Mouse (Mus musculus): ENCODE measurements around the gene 1700008O03Rik.
A peak's percentile ranks its signal among the peaks of the same experiment; 100 is the strongest.

Gene 1700008O03Rik

DNA sequence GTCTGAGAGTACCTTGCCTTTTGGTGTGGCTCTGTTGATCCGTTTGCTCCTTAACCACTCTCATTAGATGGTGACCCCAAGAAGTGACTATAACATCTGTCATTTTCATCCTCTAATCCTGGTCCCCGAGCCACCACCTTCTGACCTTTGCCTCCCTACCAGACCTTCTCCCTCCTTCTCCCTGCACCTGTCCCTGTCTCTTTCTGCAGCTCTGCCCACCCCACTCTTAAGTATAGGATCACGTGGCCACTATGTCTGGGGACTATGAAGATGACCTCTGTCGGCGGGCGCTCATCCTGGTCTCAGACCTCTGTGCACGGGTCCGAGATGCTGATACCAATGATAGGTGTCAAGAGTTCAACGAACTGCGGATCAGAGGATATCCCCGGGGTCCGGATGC lies at the start of gene 1700008O03Rik:
Gene 1700008O03Rik, minus strand, starts transcription at position 101 of the 400 bp plus-strand sequence.
- no peak for DNase-seq (ENCODE audit: extremely low spot score, low spot score)

DNA sequence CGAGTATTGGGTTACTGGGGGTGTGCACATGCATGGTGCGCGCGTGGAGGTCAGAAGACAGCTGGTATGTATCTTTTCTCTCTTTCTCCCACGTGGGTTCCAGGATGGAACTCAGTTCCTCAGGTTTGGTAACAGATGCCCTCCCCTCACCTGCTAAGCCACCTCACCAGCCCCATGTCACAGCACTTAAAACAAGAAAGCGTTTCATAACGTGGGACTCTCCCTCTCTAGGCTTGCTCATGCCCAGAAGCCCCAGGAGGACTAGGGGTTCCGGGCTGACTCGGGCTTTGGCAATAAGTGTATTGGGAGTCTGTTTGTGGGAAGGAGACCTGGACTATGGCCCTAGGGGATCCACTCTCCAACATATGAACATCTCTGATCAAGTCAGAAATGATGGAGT lies 48.5 kb upstream of the 1700008O03Rik start:
- no peak for DNase-seq (ENCODE audit: extremely low spot score, low spot score)

DNA sequence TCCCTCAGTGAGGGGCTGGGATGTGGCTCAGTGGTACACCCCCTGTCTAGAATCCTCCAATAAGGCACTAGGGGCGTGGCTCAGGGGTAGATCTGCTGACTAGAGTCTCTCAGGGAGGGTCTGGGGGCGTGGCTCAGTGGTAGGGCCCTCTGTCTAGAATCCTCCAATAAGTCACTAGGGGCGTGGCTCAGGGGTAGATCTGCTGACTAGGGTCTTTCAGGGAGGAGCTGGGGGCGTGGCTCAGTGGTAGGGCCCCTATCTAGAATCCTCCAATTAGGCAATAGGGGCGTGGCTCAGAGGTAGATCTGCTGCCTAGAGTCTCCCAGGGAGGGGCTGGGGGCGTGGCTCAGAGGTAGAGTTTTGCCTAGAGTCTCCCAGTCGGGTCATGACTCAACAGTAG lies 47.8 kb upstream of the 1700008O03Rik start:
- DNase-seq (ENCODE audit: extremely low spot score, low spot score) = peak; percentile 55

DNA sequence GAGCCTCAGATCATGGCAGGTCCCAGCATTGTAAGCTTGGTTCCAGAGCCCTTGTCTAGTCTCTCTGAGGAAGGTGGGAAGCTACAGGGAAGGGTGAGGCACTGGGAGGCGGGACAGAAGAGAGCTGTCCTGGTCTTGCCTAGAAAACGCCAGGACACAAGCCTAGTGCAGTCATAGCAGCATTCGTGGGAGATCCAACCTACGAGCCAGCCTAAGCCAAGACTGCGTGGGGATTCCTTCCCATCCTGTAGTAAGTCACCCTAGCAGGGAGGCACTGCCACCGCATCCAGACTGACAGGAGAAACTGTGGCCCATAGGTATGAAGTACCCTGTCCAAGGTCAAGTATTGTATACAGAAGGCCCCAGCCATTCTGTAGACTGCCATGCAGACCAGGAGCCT lies 46.9 kb upstream of the 1700008O03Rik start:
- DNase-seq (ENCODE audit: extremely low spot score, low spot score) = no peak

DNA sequence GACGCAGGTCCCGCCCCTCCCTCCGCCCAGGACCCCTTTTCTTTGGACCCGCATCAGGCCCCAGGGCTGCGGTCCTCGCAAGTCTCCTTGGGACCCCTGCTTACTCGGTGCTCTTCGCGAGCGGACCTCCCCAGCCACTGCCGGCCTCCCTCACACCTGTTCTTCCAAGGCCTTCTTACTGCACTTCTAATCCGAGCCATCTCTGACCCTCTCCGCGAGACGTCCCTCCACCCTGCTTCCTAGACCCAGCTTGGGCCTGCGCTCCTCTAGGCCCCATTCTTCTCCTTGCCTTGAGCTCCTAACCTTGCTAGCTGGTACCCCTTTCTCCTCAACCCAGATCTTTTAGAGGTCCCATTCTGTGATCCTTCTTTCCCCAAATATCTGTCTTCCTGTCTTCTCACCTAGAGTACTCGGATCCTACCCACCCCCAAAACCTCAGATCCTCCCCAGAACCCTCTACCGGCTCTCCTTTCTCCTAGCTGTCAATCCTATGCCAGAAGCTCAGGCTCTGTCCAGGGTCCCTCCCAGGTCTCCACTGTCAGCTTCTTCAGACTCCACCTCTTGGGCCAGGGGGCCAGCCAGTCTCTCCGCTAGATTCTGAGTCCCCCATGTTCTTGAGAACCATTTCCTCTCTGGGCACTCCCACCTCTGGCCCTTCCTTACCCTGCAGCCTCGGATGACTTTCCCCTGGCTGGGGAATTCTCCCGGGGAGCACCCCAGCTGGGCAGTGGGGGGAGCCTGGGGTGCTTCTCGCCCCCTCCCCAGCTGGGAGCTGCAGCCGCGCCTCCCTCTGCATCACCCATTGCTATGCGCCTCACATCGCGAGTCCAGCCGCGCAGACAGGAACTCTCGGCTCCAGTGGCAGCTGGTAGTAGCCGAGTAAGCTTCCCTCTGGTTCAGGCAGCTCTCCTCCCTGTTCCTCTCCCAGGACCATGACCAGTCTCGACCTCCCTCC lies 44.2 kb upstream of the 1700008O03Rik start:
- DNase-seq (ENCODE audit: extremely low spot score, low spot score) = peak; percentile 41

DNA sequence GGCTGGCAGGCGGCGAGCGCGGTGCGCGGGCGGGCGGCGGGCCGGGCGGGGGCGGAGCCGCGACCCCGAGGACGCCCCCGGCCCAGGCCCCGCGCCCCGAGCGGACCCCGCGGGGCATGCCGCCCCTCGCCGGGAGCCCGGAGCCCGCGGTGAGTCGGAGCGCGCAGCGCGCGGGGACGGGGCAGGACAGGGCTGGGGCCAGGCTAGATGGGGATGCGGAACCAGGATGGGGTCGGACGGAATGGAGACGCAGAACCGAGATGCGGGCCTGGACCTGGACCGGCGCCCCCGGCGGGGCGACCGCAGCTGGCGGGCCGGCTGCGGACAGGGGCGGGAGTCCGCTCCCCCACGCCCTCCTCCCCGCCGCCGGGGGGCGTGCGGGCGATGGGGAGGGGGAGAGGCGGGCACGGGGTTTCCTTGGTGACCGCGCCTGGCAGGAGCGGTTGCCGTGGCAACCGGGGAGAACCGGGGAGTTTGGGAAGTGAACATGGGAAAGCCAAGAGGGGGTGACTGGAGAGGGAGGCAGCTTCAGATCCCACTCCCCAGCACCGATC lies 43.4 kb upstream of the 1700008O03Rik start, which contains the start of gene Lrrc4b:
Gene Lrrc4b, plus strand, starts transcription at position 51 of the 554 bp plus-strand sequence.
- DNase-seq (ENCODE audit: extremely low spot score, low spot score) = peak; percentile 81

DNA sequence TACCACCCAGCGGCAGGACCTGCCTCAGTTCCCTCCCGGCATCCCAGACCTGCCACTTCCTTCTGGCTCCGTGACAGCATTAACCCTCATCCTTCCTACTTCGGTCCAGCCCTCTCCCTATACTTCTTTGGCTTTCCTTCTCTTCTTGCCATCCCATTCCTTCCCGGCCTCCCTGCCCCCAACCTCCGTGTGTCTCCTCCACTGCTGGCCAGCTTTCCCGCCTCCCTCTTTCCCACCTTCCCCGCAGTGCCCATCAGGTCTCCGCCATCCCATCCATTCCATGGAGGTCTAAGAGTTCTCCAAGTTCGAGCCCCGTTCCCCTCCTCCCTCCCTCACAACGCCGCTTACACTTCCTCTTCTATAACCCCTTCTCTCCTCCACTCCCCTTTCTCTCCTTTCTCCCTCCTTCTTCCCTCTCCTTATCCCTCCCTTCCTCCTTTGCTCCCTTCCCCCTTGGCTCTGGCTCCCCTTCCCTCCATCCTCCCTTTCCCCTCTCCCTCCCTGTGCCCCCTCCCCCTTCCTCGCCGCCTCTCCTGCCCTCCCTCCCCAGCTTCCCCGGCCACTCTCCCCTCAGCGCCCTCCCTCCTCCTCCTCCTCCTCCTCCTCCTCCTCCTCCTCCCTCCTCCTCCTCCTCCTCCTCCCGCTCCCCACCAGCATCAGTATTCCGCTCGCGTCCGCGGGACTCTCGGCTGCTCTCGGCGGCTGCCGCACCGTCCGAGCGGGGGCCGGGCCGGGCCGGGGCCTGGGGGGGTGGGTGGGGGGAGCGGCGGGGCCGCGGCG lies 42.7 kb upstream of the 1700008O03Rik start:
- DNase-seq (ENCODE audit: extremely low spot score, low spot score) = peak; percentile 75

DNA sequence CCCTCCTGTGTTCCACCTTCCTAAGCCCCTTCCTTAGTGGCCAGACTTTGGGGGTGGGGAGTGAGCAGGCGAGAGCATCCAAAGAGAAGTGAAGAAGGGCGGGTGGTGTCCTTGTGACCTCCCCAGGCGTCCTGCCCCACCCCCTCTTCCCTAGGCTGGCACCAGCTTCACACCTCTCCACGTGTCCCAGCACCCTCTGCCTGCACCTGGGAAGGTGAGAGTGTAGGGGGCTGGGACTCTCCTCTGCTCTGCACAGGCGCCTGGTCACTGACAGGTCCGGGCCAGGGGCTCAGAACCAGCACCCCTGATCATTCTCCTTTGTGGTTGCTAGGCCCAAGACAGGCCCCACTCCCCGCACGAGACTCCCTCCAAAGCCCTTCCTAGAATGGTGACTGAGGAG lies 42.0 kb upstream of the 1700008O03Rik start:
- DNase-seq (ENCODE audit: extremely low spot score, low spot score) = no peak

DNA sequence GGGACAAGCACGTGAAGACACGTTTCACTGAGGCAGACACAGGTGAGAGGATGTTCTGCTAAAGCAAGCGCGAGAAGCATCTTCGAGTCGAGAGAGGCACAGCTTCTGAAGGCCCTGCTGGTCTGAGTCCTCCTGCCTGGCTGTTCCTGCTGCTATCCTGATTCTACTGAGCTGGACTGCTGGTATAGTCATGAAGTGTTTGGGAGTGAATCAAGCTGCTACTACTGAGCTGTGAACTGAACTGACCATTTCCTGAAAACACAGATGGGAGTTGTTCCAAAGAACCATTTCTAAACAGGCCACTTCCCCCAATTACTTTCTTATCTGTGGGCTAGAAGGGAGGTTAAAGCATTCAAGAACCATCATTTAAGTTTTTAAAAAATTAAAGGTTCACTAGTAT lies 27.7 kb upstream of the 1700008O03Rik start:
- DNase-seq (ENCODE audit: extremely low spot score, low spot score) = no peak

DNA sequence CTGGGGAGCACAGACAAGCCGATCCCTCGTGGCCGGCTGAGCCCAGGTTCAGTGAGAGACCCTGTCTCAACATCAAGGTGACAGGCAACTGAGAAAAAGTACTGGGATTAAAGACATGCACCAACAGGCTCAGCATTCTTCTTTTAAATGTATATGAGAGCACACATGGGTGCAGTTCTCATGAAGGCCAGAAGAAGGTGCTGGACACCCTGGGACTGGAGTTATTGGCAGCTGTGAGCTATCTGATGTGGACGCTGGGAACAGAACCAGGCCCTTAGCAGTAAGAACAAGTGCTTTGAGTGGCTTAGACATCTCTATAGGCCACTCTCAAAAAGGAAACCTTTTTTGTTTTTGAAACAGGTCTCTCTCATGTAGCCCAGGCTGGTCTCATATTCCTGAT lies 25.5 kb upstream of the 1700008O03Rik start:
- DNase-seq (ENCODE audit: extremely low spot score, low spot score) = no peak

DNA sequence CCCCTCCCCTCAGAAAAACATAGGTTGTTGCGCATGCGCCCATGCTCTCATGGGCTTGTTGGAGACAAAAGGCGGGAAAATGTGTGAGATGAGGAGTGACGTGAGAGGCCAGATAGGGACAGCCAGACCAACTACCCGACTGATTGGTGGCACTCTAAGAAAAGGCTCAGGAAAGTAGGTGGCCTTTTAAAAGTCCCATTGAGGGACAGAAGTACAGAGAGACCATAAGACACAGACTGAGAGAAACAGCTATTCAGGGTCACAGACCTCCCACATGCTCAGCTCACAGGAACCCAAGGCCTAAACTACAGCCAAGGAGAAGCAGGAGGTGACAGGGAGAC lies 20.4 kb upstream of the 1700008O03Rik start:
- no peak for DNase-seq (ENCODE audit: extremely low spot score, low spot score)

DNA sequence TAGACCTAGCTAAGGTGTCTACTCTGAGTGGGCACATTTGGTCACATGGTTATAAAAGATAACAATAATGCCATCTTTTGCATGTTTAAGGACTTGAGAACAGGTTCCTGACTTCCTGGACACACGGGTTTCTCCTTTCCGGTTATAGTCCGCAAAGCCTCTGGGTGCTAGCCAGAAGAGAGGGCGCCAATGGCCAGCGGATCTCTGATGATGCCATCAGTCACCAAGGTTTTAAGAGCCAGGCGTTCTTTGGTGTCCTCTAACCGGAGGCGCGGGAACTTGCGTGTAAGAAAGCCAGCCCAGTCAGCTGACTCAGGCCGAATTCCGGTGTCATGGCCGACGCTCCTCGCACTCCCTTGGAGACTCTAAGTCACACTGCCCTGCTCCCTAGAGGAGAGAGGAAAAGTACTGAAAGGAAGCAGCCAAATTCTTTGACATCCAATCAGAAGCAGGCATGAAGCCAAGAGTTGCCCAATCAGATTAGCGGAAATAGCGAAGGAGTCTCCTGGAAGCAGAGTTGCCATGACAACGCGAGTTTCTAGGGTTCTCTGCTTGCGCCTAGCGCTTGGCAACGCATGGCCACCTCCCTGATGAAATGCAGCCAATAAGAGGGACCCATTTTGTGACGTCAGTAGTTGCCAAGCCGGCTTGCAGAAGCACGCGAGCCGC lies 19.9 kb upstream of the 1700008O03Rik start:
- DNase-seq (ENCODE audit: extremely low spot score, low spot score) = peak; percentile 93

DNA sequence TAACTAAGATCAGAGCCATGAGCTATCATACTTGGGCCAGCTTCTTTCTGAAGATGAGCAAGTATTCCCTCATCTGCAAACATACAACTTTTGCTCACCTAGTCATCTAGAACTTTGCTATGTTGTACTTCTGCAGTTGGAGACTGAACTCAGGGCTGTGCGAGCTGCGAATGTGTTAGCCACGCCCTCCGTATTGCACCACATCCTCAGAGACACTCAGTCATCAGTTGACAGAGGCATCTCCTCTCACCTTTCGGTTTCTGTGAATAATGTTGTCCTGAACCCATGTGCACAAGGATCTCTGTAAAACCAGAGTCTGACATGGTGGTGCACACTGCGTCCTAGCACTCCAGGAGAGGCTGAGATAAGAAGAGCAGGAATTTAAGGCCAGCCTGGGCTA lies 16.1 kb upstream of the 1700008O03Rik start:
- DNase-seq (ENCODE audit: extremely low spot score, low spot score) = no peak

DNA sequence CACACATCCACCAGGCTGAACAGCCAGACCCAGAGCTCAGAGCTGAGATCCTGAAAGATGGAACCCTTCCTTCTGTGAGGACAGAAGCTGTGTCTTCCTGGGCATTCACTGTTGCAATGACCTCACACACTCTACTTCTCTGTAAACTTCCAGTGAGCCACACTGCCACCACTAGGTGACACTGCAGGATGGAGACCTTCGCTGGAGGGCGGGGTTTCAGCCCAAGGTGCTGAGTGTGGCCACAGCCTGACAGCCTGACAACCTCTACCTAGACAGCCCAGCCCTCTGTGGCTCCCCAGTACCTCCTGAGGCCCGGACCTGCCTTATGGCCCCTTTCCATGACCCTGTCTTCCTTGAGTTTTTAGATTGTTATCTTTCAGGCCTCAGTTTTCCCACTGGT lies 12.9 kb upstream of the 1700008O03Rik start:
- peak; percentile 33 for DNase-seq (ENCODE audit: extremely low spot score, low spot score)

DNA sequence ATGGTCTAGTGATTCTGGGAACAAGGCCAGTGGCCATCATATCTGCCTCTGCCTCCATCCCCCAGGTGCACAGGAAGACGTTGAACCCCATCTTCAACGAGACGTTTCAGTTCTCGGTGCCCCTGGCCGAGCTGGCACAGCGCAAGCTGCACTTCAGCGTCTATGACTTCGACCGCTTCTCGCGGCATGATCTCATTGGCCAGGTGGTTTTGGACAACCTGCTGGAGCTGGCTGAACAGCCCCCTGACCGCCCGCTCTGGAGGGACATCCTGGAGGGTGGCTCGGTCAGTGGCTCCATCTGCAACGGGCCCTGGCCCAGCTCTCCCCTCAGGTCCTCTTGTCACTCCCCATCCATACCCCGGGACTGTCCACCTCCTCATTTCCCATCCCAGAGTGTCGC lies 7.7 kb upstream of the 1700008O03Rik start:
- no peak for DNase-seq (ENCODE audit: extremely low spot score, low spot score)

DNA sequence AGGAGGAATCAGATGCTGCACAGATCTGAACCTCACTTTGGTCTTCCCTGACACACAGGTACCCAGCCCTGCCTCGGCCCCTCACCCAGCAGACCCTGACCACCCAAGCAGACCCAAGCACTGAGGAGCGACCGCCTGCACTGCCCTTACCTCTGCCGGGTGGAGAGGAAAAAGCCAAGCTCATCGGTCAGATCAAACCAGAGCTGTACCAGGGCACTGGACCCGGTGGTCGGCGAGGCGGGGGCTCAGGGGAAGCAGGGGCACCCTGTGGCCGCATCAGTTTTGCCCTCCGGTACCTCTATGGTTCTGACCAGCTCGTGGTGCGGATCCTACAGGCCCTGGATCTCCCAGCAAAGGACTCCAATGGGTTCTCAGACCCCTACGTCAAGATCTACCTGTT lies 6.7 kb upstream of the 1700008O03Rik start:
- DNase-seq (ENCODE audit: extremely low spot score, low spot score) = no peak

DNA sequence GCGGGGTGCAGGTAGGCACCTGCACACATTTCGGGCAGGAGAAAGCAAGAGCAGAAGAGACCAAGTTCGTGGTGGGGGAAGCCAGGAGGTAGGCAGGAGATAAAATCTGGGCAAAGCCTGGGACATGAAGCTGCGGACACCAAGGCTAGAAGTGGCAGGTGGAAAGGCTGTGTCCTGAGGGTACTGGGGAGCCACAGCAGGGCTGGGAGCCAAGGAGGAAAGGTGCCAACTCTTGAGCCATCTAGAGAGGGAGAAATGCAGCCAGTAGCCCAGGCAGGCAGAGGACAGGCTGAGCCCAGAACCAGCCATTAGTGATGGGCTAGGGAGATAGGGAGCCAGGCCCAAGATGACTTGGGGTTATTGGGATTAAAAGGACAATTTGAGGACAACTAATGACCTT lies 6.2 kb upstream of the 1700008O03Rik start:
- no peak for DNase-seq (ENCODE audit: extremely low spot score, low spot score)

DNA sequence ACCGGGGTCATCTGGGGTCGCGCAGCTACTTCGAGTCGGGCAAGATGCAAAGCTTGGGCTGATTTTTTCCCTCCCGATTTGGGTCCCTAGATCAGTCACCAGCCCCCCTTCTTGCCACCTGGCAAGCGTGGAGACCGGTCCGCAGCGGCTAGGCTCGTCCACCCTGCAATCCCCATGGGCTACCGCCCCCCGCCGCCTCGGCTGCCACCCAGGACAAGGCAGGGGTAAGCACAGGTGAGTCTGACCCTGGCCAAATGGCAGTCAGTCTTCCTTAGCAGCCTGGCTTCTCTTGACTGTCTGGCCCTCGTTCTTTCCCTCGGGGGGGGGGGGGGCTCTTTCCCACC lies 932 bp downstream of the 1700008O03Rik start:
- DNase-seq (ENCODE audit: extremely low spot score, low spot score) = no peak

DNA sequence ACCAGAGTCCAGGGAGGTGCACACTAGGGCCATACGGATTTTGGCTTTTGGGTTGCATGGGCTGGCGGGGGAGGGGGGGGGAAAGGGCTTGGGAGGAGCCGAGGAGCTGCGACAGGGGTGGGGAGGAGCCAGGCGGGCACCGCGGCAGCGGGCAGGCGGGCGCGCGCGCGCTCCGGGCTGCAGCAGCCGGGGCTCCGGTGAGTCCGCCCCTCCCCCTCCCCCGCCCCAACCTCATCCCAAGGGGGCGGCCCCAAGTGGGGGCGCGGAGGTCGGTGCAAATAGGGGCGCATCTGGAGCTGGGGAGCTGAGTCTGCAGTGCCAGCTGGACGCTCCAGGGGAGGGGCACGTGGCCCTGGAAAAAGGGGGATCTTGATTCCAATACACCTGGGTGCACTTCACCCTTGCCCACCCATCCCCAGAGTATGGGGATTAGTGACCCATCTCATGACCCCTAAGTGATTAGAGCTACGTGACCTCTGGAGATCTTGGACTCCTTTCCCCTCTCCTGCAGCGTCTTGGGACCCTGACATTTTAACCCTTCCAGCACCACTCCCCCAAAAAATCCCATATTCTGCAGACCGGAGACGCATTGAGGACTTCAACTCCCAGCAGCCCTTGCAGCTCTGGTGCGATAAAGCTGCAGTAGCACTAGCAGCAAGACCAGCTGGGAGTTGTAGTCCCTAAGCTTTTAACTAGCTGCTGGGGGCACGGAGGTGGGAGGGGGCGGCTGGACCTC lies 1.5 kb downstream of the 1700008O03Rik start, which contains the start of gene Syt3:
Gene Syt3, plus strand, starts transcription at position 123 of the 736 bp plus-strand sequence.
- DNase-seq (ENCODE audit: extremely low spot score, low spot score) = peak; percentile 70

DNA sequence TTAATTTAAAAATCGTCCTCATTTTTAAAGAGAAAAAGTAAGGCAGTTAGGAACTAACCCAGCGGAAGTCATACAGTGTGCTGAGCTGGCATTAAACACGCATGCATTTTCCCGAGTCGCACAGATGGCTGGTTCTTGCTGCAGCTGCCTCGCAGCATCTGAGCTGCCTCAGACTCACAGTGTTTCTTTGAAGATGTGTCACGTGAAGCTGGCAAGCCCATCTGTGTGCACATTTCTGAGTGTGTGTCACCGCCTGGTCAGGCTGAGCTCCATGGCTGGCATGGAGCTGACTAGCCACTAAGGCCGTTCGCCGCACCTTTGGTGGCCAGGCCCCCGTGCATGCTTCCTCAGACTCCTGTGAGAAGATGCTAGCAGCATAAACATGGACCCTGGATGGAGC lies 3.1 kb downstream of the 1700008O03Rik start:
- DNase-seq (ENCODE audit: extremely low spot score, low spot score) = no peak

DNA sequence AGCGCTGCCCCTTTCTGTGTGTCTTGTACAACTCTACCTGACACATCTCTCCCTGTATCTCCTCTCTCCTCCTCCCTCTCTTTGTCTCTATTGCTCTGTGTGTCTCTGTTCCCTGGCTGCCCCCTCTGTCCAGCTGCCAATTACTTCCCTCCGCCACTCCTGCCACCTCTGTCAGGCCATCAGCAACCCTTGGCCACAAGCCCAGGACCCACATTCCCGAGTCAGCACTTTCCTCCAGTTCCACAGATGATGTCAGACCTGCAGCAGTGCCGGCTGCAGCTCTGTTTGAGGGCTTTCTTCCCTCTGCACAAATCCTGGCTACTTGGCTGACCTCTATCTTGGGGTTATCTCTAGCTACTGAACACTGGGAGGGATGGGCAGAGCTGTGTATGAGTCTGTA lies 7.3 kb downstream of the 1700008O03Rik start:
- DNase-seq (ENCODE audit: extremely low spot score, low spot score) = no peak

All from neural tube, embryonic 10.5 days (tissue).